Mouse (Mus musculus) spleen, embryonic (tissue): ENCODE measurements around the gene Gm38392.
"Not testable (repeated sequence)": the region's sequence is repeated elsewhere in the genome, so short reads cannot be mapped to it uniquely, and the experiment has no call there.

Source experiments
- CTCF ChIA-PET: fragments of 350-600 bp; sonication (Branson Sonifier 250); formaldehyde crosslinking; loops from one replicate; lab custom pipeline; 2022; lab: Charles Lee

The Gm38392 gene

DNA sequence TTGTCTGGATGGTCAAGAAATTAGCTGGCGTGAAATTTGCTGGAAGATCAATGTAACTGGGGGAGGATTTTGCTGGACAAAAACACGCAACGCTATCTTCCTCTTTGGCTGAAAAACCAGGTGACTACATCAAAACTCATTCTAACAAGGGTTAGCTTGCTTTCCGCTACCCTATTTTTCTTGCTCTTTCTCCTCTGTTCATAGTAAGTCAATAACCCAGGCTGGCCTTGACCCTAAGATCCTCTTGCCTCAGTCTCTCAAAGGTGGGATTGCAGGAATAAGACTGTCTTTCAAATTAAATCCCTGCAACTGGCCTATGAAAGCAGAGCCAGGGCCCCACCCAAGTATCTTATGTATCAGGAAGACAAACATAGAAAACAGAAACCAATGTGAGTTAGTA is at the start of gene Gm38392:
TSS of gene Gm38392 (minus strand) at position 101 of the 400 bp plus-strand sequence.
- CTCF ChIA-PET: no interaction called here

DNA sequence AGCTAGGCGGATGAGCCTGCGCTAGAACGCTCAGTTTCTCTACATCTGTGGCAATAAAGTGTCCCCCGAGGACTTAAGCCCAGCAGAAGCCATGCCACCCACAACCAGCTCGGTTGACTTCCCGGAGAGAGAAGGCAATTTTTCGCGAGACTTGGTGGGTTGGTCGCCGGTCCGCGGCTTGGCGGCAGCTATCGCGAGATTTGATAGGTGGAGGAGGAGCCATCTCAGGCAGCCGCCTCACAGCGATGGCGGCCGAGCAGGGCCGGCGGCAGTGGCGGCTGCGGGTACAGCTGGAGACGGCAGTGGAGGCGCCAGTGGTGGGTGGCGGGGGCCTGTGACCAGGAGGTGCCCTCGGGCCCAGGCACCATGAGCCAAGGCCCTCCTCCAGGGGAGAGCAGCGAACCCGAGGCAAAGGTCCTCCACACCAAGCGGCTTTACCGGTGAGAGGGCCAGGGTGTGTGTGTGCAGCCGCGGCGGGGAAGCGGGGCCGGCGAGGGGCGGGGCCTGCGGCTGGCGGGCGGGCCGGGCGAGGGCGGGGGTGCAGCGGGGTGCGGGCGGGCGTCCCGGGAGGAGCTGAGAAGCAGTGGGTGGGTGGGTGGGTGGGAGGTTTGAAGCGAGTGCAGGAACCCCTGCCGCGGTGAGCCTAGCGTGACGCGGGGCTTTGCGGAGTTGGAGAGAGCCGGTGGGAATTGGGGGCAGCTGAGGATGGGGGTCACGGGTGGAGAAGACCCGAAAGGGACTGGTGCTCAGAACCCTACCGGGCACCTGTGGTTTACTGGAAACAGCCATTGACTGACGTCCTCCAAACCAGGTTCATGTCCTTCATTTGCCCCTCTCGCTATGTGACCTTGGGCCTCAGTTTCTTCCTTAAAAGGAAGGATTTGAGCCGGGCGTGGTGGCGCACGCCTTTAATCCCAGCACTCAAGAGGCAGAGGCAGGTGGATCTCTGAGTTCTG is 49.3 kb upstream of the Gm38392 start, which contains the start of the genes Tmem79 and Smg5:
TSS of gene Tmem79 (minus strand) at position 91 of the 956 bp plus-strand sequence.
TSS of gene Smg5 (plus strand) at position 203 of the 956 bp plus-strand sequence.
- CTCF ChIA-PET: no interaction called here

DNA sequence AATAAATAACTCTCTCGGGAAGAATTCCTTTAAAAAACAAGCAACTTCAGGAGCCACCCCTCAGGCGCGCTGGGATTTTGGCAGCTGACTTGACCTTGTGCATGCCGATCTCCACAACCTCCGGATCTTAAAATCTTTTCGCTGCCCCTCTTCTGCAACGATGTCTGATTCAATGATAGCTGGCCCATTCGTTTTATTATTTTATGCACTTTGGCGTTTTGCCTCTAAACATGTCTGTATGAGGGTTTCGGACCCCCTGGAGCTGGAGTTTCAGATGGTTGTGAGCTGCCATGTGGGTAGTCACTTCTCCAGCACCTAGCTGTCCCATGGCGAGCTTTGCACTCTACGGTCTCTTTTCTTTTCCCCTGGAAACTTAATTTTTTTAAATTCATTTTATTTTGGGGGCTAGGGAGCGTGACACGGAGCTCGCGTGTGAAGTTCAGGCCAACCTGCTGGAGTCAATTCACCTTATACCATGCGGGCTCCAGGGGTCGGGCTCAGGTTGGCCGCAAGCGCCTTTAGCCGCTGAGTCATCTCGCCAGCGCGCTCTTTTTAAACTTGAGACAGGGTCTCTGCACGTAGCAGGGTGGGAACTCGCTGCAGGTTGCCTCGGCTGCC is 48.5 kb upstream of the Gm38392 start:
- CTCF ChIA-PET: interaction anchor here (0.5 kb wide), 1 partner anchor 198 kb away, joined by 3 read pairs; no protein-coding TSS in a partner anchor

DNA sequence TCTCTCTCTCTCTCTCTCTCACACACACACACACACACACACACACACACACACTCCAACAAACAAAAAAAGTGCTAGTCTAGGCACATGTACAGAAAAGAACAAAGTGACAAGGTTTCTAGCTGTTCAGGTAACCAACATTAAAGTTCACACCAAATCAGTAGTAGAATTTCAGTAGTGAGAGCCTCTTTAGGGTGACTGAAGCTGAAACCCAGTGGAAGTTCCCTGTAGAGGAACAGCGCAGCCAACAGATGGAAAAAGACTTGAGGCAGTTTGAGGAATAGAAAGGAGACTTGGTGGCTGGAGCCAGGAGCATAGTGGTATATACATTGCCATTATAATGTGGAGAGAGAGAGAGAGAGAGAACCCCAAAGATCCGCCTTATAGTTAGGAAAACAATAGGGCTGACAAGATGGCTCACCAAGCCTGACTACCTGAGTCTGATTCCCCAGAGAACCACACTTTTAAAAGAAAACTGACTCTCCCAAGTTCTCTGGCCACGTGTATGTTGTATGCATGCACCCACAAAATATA is 48.0 kb upstream of the Gm38392 start:
- CTCF ChIA-PET: interaction anchor here (0.5 to 0.7 kb wide), 2 partner anchors 198 to 1744 kb away, joined by 3 read pairs; no protein-coding TSS in a partner anchor

DNA sequence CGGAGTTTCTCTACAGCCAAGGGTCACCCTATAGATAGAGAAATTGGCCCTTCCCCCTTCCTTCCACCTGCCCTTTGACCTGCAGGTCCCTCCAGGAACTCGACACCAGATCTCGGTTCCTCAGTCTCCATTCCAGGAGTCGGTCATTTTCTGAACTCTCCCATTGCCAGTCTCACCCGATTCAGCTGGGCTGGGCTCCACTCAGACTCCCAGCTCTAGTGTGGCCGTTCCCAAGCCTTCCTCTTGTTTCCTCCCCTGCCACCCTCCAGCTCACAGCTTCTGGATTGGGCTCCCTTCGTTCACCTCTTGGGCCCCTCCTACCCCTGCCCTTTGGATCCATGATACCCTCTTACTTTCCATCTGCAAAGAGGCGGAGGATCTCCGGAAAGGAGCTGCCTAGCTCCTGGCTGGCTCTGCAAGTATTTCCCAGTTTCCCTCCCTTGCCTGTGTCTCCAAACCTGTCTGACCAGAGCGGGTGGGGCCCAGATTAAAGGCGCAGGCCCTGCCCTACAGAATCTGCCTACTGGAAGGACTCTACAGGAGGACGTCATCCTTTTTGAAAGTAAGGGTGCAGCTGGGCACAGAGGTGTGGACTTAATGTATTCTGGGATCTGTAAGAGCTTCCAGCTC is 47.1 kb upstream of the Gm38392 start:
- CTCF ChIA-PET: interaction anchor here (0.7 kb wide), 1 partner anchor 1745 kb away, joined by 3 read pairs; no protein-coding TSS in a partner anchor

DNA sequence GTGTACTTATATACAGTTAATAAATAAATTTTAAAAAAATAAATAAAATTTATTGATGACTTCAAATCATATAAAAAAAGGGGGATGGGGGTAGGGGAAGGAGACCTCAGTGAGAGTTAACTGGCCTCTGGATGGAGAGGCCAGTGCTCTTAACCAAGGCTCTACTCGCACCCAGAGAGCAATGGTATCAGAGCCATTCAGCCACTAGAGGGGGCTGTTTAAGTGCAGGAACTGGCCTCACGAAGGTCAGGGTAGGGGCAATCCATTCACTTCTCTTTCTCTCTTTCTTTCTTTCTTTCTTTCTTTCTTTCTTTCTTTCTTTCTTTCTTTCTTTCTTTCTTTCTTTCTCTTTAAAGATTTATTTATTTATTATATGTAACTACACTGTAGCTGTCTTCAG is 44.3 kb upstream of the Gm38392 start:
- CTCF ChIA-PET: interaction anchor here (0.6 to 0.7 kb wide), 4 partner anchors 18 to 762 kb away, joined by 3 to 20 read pairs (median 6); no protein-coding TSS in a partner anchor

DNA sequence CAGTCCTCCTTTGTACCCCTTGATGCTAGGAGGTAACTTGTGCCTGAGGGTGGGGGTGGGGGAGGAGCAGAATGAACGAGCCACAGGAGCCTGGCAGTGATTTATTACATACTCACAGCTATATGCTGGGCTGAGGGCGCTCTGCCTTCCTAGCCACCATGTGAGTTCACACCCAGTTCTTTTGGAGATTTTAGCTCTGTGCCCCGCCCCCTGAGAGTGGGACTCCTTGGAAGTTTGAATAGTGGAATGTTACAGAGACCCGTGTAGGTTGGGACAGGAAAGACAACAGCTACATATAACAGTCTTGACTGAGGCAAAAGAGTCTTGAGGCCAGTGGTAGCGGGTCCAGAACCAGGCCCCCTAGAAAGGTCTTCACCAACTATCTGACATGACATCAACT is 41.9 kb upstream of the Gm38392 start:
- CTCF ChIA-PET: no interaction called here

DNA sequence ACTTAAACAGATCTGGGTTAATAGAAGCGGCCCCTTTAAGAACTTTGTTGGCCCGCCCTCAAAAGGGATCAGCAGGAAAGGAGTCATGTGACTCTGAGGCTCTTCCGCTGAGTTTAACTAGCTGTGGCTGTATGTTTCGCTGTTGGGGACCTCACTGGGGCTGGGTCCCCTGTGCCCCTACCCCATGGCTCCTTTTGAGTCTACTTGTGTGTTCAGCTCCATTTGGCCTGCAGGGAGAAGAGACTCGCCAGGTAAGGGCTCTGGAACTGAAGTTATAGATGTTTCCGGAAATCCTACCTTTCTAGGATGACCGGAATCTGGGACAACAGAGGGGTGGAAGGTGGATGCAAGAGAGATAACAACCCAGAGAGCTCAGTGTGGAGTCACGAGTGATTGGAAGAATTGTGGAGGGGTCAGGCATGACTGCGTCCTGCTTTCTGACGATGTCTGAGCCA is 38.0 kb upstream of the Gm38392 start, which contains the start of gene Glmp:
TSS of gene Glmp (plus strand) at position 73 of the 455 bp plus-strand sequence.
- CTCF ChIA-PET: interaction anchor here (0.6 kb wide), 1 partner anchor 26 kb away, joined by 3 read pairs; no protein-coding TSS in a partner anchor

DNA sequence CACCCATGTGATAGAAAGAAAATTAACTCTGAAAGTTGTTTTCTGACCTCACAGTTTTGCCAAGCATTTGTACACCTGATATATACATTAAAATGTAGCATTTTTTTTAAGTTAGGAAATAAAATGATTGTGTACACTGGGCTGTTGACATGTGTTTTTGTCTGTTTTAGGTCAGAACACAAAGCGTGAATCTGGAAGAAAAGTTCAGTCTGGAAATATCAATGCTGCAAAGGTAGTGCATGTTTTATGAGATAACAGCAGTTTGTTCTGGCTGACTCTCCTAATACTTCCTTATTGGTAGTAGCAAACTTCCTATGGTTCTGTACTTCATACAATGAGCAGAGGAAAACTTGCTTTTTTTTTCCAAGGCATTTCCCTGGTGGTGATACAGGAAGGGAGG is 12.2 kb upstream of the Gm38392 start:
- CTCF ChIA-PET: interaction anchor here (0.5 to 0.6 kb wide), 2 partner anchors 26 to 1394 kb away, joined by 3 read pairs; partner anchors contain the start of gene Glmp

DNA sequence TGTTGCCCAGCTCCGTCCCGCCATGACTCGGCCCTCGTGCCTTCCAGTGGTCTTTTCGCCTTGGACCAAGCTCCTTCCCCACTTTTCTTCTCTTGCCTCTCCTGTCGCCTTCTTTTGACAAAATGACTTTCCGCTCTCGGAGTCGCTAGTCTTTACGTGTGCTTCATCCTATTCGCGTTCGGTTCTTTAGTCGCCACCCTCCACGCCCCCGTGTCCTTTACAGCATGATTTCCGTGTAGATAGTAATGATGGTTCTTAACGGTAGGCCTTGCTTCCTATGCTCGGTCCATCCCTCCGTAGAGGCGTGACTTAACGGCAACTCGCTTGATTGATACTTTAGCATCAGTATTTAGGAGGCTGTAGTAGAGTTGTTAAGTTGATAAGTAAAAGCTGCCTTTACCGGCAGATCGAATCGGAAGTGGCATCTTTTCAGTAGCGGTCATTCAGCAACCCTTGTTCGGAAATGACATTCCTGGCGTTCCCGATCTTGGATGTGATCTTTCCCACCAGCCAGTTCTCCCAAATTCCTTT is 10.4 kb upstream of the Gm38392 start:
- CTCF ChIA-PET: no interaction called here

DNA sequence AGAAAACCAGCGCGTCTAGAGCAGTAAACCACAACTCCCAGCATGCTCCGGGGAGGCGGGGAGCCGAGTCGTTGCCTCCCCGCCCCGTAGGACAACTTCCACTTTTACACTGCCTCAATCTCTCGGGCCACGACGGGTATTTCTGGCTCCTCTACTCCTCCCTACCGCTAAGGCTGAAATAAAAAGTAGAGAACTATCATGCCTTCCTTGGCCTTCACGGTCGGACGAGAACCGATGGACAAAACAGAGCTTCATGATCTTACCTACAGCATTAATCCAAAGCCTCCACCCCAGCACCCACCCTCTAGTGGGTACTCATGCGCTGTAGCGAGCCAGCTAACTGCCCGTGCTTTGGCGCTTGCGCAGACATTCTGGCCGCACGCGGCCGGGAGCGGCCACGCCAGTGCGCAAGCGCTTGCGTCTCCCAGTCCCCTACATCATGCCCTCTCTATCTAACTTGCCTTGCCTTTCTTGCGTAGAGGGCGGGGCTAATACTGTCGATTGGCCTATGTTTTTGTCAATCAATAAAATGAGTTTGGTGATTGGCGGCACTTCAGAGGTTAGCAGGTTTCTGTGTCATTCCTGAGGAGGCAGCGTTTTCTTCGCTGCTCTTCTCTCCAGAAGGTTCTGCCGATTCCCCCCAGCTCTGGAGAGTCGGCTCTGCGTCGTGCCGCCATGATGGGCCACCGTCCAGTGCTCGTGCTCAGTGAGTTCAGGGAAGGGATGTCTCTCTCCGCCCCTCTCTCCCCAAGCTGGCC is 9.7 kb upstream of the Gm38392 start, which contains the start of the genes Tsacc and Cct3:
TSS of gene Tsacc (minus strand) at position 439 of the 758 bp plus-strand sequence.
TSS of gene Cct3 (plus strand) at position 556 of the 758 bp plus-strand sequence.
- CTCF ChIA-PET: no interaction called here

DNA sequence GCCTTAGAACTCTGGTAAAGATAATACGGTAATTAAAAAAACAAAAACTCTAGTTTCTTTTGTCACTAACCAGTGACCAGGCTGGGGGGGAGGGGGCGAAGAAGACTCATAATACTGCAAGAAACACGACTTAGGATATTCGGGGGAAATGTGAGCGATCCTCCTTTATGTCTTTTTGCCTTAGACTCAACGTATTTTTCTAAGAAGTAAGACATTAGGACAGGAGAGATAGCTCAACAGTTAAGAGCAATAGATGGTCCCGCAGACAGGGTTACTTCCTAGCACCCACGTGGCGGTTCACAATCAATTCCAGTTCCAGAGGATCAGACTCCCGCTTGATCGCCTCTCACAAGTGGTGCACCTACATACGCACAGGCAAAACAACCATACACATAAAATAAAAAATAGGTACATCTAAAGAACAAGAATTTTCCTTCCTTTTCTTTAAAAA is 9.1 kb upstream of the Gm38392 start:
- CTCF ChIA-PET: no interaction called here

DNA sequence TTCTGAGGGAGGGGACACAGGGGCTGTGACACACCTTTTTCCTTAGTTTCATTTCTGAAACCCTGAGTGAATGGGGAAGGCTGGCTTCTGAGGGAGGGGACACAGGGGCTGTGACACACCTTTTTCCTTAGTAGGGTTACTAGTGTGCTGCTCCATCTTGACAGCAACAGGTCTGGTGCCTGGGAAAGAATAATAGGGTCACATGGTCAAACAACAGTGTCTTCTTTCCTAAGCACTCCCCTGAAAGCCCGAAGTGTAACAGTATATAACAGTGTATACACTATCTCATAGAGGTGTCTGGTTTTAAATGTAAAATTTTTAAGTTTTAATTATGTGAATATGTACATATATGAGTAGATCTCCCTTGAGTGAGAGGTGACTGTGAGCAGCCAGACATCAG is 8.3 kb upstream of the Gm38392 start:
- CTCF ChIA-PET: not testable (repeated sequence)

DNA sequence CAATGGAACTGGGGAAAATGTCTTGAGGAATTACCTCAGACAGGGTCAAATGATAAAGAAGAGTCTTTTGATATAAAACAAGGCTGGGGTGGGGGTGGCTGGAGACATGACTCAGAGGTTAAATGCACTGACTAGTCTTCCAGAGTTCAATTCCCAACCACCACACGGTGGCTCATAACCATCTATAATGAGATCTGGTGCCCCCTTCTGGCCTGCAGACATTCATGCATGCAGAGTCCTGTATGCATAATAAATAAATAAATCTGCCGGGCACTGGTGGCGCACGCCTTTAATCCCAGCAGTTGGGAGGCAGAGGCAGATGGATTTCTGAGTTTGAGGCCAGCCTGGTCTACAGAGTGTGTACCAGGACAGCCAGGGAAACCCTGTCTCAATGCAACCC is 5.0 kb upstream of the Gm38392 start:
- CTCF ChIA-PET: interaction anchor here (0.7 kb wide), 1 partner anchor 20 kb away, joined by 3 read pairs; no protein-coding TSS in a partner anchor

DNA sequence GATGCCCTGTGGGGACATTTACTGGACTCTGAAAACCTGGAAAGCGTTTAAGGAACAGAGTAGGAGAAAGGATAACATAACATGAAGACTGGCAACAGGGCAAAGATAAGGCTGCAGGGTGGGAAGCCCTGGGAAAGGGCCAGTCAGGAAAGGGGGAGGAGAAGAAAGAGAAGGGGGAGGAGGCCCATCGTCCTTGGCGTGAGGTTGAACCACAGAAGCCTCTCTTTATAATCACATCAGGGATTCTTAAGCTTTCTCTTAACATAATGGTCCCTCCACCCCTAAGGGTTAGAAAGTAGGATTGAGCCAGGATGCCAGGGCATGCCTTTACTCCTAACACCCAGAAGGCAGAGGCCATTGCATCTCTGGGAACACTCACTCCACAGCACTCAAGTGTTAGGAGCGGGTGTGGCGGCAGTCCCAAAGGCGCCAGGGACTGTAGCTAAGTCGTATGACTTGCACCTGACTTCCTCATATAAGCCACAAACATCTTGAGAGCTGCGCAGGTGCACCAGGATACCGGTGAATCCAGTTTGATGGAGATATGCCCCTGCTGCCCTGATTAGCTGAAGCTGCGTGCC is 1.2 kb upstream of the Gm38392 start:
- CTCF ChIA-PET: not testable (repeated sequence)

DNA sequence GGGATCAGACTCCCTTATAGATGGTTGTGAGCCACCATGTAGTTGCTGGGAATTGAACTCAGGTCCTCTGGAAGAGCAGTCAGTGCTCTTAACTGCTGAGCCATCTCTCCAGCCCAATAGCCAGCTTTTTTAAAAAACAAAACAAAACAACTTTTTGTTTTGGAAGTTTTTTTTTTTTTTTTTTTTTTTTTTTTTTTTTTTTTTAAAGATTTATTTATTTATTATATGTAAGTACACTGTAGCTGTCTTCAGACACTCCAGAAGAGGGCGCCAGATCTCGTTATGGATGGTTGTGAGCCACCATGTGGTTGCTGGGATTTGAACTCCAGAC is 1.5 kb downstream of the Gm38392 start:
- CTCF ChIA-PET: interaction anchor here (0.6 kb wide), 2 partner anchors 647 to 649 kb away, joined by 3 read pairs; no protein-coding TSS in a partner anchor

DNA sequence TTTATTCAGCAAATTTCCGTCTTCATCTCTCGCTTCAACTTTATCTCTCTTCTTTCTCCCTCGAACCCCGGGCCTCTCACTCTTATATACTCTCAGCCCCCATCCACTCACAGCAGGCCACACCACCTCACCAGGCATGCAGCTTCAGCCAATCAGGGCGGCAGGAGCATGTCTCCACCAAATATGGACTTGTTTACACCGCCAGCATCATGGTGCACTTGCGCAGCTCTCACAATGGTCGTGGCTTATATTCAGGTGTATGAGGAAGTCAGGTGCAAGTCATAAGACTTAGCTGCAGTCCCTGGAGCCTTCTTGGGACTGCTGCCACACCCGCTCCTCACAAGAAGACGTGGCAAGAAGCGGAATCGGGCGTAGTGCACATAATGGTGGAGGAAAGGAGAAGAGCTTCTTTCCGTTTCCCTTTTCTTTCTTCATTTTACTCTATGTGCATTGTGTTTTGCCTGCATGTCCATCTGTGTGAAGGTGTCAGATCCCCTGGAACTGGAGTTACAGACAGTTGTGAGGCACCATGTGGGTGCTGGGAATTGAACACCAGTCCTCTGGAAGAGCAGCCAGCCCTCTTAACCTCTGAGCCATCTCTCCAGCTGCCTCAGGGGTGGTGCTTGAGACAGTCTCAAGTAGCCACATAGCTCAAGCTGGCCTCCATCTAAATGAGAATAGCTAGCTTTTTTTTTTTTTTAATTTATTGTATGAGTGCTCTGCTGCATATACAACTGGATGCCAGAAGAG is 2.0 kb downstream of the Gm38392 start:
- CTCF ChIA-PET: interaction anchor here (0.6 to 1.0 kb wide), 3 partner anchors 35 to 649 kb away, joined by 3 read pairs; no protein-coding TSS in a partner anchor

DNA sequence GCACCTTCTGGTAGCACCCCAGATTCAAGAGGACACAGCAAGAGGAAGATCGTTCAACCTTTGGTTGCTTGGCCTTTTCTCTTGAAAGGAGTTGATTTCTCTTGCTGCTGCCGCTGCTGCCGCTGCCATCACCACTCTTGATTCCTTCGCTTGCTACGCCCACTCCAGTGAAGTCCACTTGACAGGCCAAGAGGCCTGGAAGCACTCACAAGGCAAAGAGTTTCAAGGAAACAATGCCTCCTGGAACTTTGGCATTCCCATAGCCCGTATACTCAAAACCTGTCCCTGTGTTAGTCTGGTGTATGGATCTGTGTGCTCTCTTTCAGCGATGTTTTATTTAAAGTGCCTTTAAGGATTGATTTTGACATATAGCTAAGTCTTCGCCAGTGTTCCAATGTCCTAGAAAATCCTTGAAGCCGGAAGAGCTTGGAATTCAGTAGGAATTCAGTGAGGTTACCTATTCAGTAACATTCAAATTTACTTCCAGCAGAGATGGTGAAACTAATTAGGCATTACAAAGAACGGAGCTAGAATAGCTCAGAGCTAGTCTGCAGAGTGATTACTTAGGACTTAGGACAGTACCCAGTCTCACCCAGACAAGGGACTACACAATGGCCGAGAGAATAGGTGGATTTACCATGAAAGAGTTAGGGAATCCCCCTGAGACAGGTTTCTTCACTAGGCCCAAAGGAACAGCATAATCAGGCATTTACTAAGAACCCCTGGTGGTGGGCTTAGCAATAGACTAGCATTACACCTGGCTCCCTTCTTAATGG is 5.7 kb downstream of the Gm38392 start:
- CTCF ChIA-PET: interaction anchor here (0.7 kb wide), 1 partner anchor 1237 kb away, joined by 8 read pairs; no protein-coding TSS in a partner anchor
